Mouse (Mus musculus) small intestine, adult 2 months (tissue): Measurements from ENCODE around the gene Zfp385a.

ENCODE experiments used
- CTCF ChIP-seq: fragments of 200-500 bp; IDR thresholded peaks from 2 replicates; pipeline ENCODE4 v1.5.1; 2012; ENCODE audit warnings: low read depth, mild to moderate bottlenecking, control low read depth, inconsistent platforms, low read length, moderate library complexity, mixed read lengths; ENCODE audit not compliant: insufficient replicate concordance, insufficient read length; ENCODE audit errors: extremely low read depth
- POLR2A ChIP-seq: fragments of 200-500 bp; IDR thresholded peaks from 2 replicates; pipeline ENCODE4 v1.6.1; 2012; ENCODE audit warnings: low read depth, mild to moderate bottlenecking, control low read depth, inconsistent platforms, low read length, moderate library complexity

- TF ChIP-seq CTCF: no peak
- no peak for TF ChIP-seq POLR2A
Observed at GRCm38 (mm10) chr15:103345789-103346188, 5.9 kb upstream of the Zfp385a start.
